Mouse (Mus musculus): ENCODE measurements around the gene Gm49318. TPM values are rescaled to one million over a fixed set of nuclear protein-coding genes. Genes with fewer than 3 reads are reported as not detected.

Gm49318 gene
- polyA plus RNA-seq, 1 experiment from 2014 or later: not detected

- H3K27me3 ChIP-seq: peaks cover 82% of the 10 kb centered on the region
- H3K4me3 ChIP-seq (replicated peaks): peak overlapping the region; percentile 38
- no peaks in the 10 kb centered on the region for H3K36me3 ChIP-seq
- H3K4me1 ChIP-seq: peaks cover 24% of the 10 kb centered on the region
- no peaks in the 10 kb centered on the region for H3K9me3 ChIP-seq (replicated peaks)
- H3K27ac ChIP-seq (replicated peaks): no peak overlapping the region
- peak overlapping the region; percentile 63 for H3K4me2 ChIP-seq (replicated peaks)
- 2% methylated on average over 66 of the region's 67 CpGs for WGBS
- ATAC-seq (ENCODE audit: insufficient number of reproducible peaks, low FRiP score, low TSS enrichment, low read depth): no peak
- H3K9ac ChIP-seq: no peak overlapping the region
Observed at GRCm38 (mm10) chr9:22051161-22051957, 19.7 kb downstream of the Gm49318 start.

- peaks cover 24% of the 10 kb centered on the region for H3K4me1 ChIP-seq
- no peaks in the 10 kb centered on the region for H3K9me3 ChIP-seq (replicated peaks)
- 1% methylated on average over 43 of the region's 43 CpGs for WGBS
- H3K36me3 ChIP-seq: no peaks in the 10 kb centered on the region
- peak overlapping the region; percentile 63 for H3K4me2 ChIP-seq (replicated peaks)
- peaks cover 76% of the 10 kb centered on the region for H3K27me3 ChIP-seq
- H3K4me3 ChIP-seq (replicated peaks): peak overlapping the region; percentile 38
- H3K27ac ChIP-seq (replicated peaks): no peak overlapping the region
- ATAC-seq (ENCODE audit: insufficient number of reproducible peaks, low FRiP score, low TSS enrichment, low read depth): peak; percentile 59; the same call in 1 of the 2 replicates
- H3K9ac ChIP-seq: no peak overlapping the region
Observed at GRCm38 (mm10) chr9:22050351-22050889, 20.6 kb downstream of the Gm49318 start.

GRCm38 (mm10) chr9:22049721-22050270, 21.3 kb downstream of the Gm49318 start:
- Histone ChIP-seq H3K4me2 (replicated peaks) (peak overlapping the region; percentile 63; the same call in 1 of the 2 replicates), H3K36me3 (no peaks in the 10 kb centered on the region), H3K9ac (no peak overlapping the region), H3K27me3 (peaks cover 71% of the 10 kb centered on the region), H3K4me1 (peaks cover 23% of the 10 kb centered on the region), H3K9me3 (replicated peaks) (no peaks in the 10 kb centered on the region), H3K27ac (replicated peaks) (no peak overlapping the region), H3K4me3 (replicated peaks) (no peak overlapping the region)
- WGBS: 42% methylated on average over 4 of the region's 4 CpGs
- no peak for ATAC-seq (ENCODE audit: insufficient number of reproducible peaks, low FRiP score, low TSS enrichment, low read depth)

GRCm38 (mm10) chr9:22049315-22049714, 21.7 kb downstream of the Gm49318 start:
- Histone ChIP-seq H3K9ac (no peak overlapping the region), H3K36me3 (no peaks in the 10 kb centered on the region), H3K4me2 (replicated peaks) (no peak overlapping the region), H3K4me1 (peaks cover 19% of the 10 kb centered on the region), H3K9me3 (replicated peaks) (no peaks in the 10 kb centered on the region), H3K27me3 (peaks cover 66% of the 10 kb centered on the region), H3K4me3 (replicated peaks) (no peak overlapping the region), H3K27ac (replicated peaks) (no peak overlapping the region)
- no peak for ATAC-seq (ENCODE audit: insufficient number of reproducible peaks, low FRiP score, low TSS enrichment, low read depth)
- WGBS: 54% methylated on average over 11 of the region's 11 CpGs

- ATAC-seq (ENCODE audit: insufficient number of reproducible peaks, low FRiP score, low TSS enrichment, low read depth): no peak
- no peak overlapping the region for H3K9ac ChIP-seq
- no peak overlapping the region for H3K4me3 ChIP-seq (replicated peaks)
- no peaks in the 10 kb centered on the region for H3K9me3 ChIP-seq (replicated peaks)
- H3K4me1 ChIP-seq: peaks cover 18% of the 10 kb centered on the region
- H3K27ac ChIP-seq (replicated peaks): no peak overlapping the region
- no peak overlapping the region for H3K4me2 ChIP-seq (replicated peaks)
- H3K36me3 ChIP-seq: no peaks in the 10 kb centered on the region
- H3K27me3 ChIP-seq: peaks cover 48% of the 10 kb centered on the region
- WGBS: 56% methylated on average over 9 of the region's 9 CpGs
Observed at GRCm38 (mm10) chr9:22047329-22047728, 23.7 kb downstream of the Gm49318 start.

GRCm38 (mm10) chr9:22041832-22042231, 29.2 kb downstream of the Gm49318 start:
- H3K36me3 ChIP-seq: no peaks in the 10 kb centered on the region
- no peak overlapping the region for H3K4me2 ChIP-seq (replicated peaks)
- H3K27ac ChIP-seq (replicated peaks): no peak overlapping the region
- 50% methylated on average over 2 of the region's 2 CpGs for WGBS
- no peak overlapping the region for H3K9ac ChIP-seq
- no peak for ATAC-seq (ENCODE audit: insufficient number of reproducible peaks, low FRiP score, low TSS enrichment, low read depth)
- H3K4me1 ChIP-seq: no peaks in the 10 kb centered on the region
- H3K4me3 ChIP-seq (replicated peaks): no peak overlapping the region
- H3K27me3 ChIP-seq: no peaks in the 10 kb centered on the region
- H3K9me3 ChIP-seq (replicated peaks): no peaks in the 10 kb centered on the region

GRCm38 (mm10) chr9:22037826-22038225, 33.2 kb downstream of the Gm49318 start:
- WGBS: 73% methylated on average over 10 of the region's 10 CpGs
- no peak for ATAC-seq (ENCODE audit: insufficient number of reproducible peaks, low FRiP score, low TSS enrichment, low read depth)
- no peak overlapping the region for H3K4me2 ChIP-seq (replicated peaks)

GRCm38 (mm10) chr9:22035300-22036044, 35.6 kb downstream of the Gm49318 start:
- no peak overlapping the region for H3K27ac ChIP-seq (replicated peaks)
- H3K27me3 ChIP-seq: no peaks in the 10 kb centered on the region
- no peak overlapping the region for H3K4me2 ChIP-seq (replicated peaks)
- H3K36me3 ChIP-seq: no peaks in the 10 kb centered on the region
- ATAC-seq (ENCODE audit: insufficient number of reproducible peaks, low FRiP score, low TSS enrichment, low read depth): 0 out of 2 replicates have a peak, but pooled peaks have one; percentile 25
- no peak overlapping the region for H3K4me3 ChIP-seq (replicated peaks)
- 47% methylated on average over 6 of the region's 6 CpGs for WGBS
- no peaks in the 10 kb centered on the region for H3K9me3 ChIP-seq (replicated peaks)
- no peak overlapping the region for H3K9ac ChIP-seq
- H3K4me1 ChIP-seq: 0 out of 2 replicates have a peak, but pooled peaks cover 5% of the 10 kb centered on the region

More at GRCm38 (mm10) chr9:22037826-22038225, 33.2 kb downstream of the Gm49318 start:
- H3K4me3 ChIP-seq (replicated peaks): no peak overlapping the region
- H3K9me3 ChIP-seq (replicated peaks): no peaks in the 10 kb centered on the region
- no peak overlapping the region for H3K9ac ChIP-seq
- H3K4me1 ChIP-seq: 0 out of 2 replicates have a peak, but pooled peaks cover 5% of the 10 kb centered on the region
- no peaks in the 10 kb centered on the region for H3K36me3 ChIP-seq
- no peaks in the 10 kb centered on the region for H3K27me3 ChIP-seq
- H3K27ac ChIP-seq (replicated peaks): no peak overlapping the region

- H3K4me1 ChIP-seq: no peaks in the 10 kb centered on the region
- no peaks in the 10 kb centered on the region for H3K27me3 ChIP-seq
- ATAC-seq (ENCODE audit: insufficient number of reproducible peaks, low FRiP score, low TSS enrichment, low read depth): no peak
- H3K27ac ChIP-seq (replicated peaks): no peak overlapping the region
- H3K9me3 ChIP-seq (replicated peaks): no peaks in the 10 kb centered on the region
- H3K4me3 ChIP-seq (replicated peaks): no peak overlapping the region
- H3K4me2 ChIP-seq (replicated peaks): no peak overlapping the region
- 87% methylated on average over 9 of the region's 9 CpGs for WGBS
- no peak overlapping the region for H3K9ac ChIP-seq
- H3K36me3 ChIP-seq: no peaks in the 10 kb centered on the region
Observed at GRCm38 (mm10) chr9:22030386-22030785, 40.7 kb downstream of the Gm49318 start.

- Histone ChIP-seq H3K9ac (no peak overlapping the region), H3K9me3 (replicated peaks) (no peaks in the 10 kb centered on the region), H3K4me1 (no peaks in the 10 kb centered on the region), H3K4me3 (replicated peaks) (no peak overlapping the region), H3K27ac (replicated peaks) (no peak overlapping the region), H3K27me3 (no peaks in the 10 kb centered on the region), H3K4me2 (replicated peaks) (no peak overlapping the region), H3K36me3 (no peaks in the 10 kb centered on the region)
- ATAC-seq (ENCODE audit: insufficient number of reproducible peaks, low FRiP score, low TSS enrichment, low read depth): no peak
- WGBS: 52% methylated on average over 7 of the region's 7 CpGs
Observed at GRCm38 (mm10) chr9:22028467-22028866, 42.6 kb downstream of the Gm49318 start.

GRCm38 (mm10) chr9:22024592-22024991, 46.5 kb downstream of the Gm49318 start:
- no peak for ATAC-seq (ENCODE audit: insufficient number of reproducible peaks, low FRiP score, low TSS enrichment, low read depth)
- Histone ChIP-seq H3K27ac (replicated peaks) (no peak overlapping the region), H3K4me3 (replicated peaks) (no peak overlapping the region), H3K4me1 (no peaks in the 10 kb centered on the region), H3K9ac (no peak overlapping the region), H3K4me2 (replicated peaks) (no peak overlapping the region), H3K36me3 (no peaks in the 10 kb centered on the region), H3K9me3 (replicated peaks) (no peaks in the 10 kb centered on the region), H3K27me3 (no peaks in the 10 kb centered on the region; the same call in 1 of the 2 replicates)
- WGBS: 47% methylated on average over 8 of the region's 8 CpGs

All from embryonic facial prominence, embryonic 15.5 days (tissue).